Mouse (Mus musculus) midbrain, embryonic 11.5 days (tissue): ENCODE measurements around the gene Mavs. TPM values are rescaled to one million over a fixed set of nuclear protein-coding genes. Genes with fewer than 3 reads are reported as not detected.

Experiments
- microRNA-seq: library from miRNA; unstranded; fragments of <30 nt; microRNA quantifications from one replicate; pipeline ENCODE4, GENCODE M21; 2017
- polyA plus RNA-seq: library from polyadenylated mRNA; unstranded; fragments of >200 nt; fragmentation: Nextera tagmentation; extraction: Ambion mirVana; gene quantifications from 2 replicates; pipeline ENCODE4 v1.2.1, GENCODE M21; 2014

Mavs gene
- polyA plus RNA-seq, 1 experiment from 2014 or later = 13.3 TPM

Small RNAs within 50 kb of the gene (microRNA-seq; reads per million reads assigned to microRNA genes)
- gene Mir103-2 = 124 reads per million, percentile 56 among the genes with 10 or more reads in this experiment

Other genes starting within 250 kb of the Mavs start
- 2.1 and 3.0 TPM in 2 replicates for gene Gfra4, start 191.0 kb upstream of the Mavs start, polyA plus RNA-seq
- 0.64 and 0.68 TPM in 2 replicates for gene Adam33, start 170.2 kb upstream of the Mavs start, polyA plus RNA-seq
- 0.10 TPM in 2 replicates for gene Siglec1, start 147.3 kb upstream of the Mavs start, polyA plus RNA-seq
- 2.9 and 3.3 TPM in 2 replicates for gene Hspa12b, start 106.8 kb upstream of the Mavs start, polyA plus RNA-seq
- gene Gm11037, start 100.6 kb upstream of the Mavs start, polyA plus RNA-seq = not detected in 2 replicates
- 112 and 122 TPM in 2 replicates for gene 1700037H04Rik, start 74.0 kb upstream of the Mavs start, polyA plus RNA-seq
- 8.7 and 9.5 TPM in 2 replicates for gene Cenpb, start 54.0 kb upstream of the Mavs start, polyA plus RNA-seq
- 122 and 130 TPM in 2 replicates for gene Cdc25b, start 47.1 kb upstream of the Mavs start, polyA plus RNA-seq
- 6.3 and 7.1 TPM in 2 replicates for gene Spef1, start 46.8 kb upstream of the Mavs start, polyA plus RNA-seq
- 26.6 and 29.4 TPM in 2 replicates for gene Ap5s1, start 27.0 kb upstream of the Mavs start, polyA plus RNA-seq
- 61.1 and 70.3 TPM in 2 replicates for gene Pank2, start 28.4 kb downstream of the Mavs start, polyA plus RNA-seq
- 8.5 and 9.2 TPM in 2 replicates for gene Rnf24, start 118.8 kb downstream of the Mavs start, polyA plus RNA-seq